Mouse (Mus musculus) lung, postnatal 25 days (tissue): ENCODE data around the gene Ctdspl2.
A peak's percentile ranks its signal among the peaks of the same experiment; 100 is the strongest.
"Not testable (repeated sequence)": the region's sequence is repeated elsewhere in the genome, so short reads cannot be mapped to it uniquely, and the experiment has no call there.

Experiments
- DNase-seq: peaks from one replicate; pipeline ENCODE4 v3.0.0; 2022; ENCODE audit warnings: low spot score

The Ctdspl2 gene

DNA sequence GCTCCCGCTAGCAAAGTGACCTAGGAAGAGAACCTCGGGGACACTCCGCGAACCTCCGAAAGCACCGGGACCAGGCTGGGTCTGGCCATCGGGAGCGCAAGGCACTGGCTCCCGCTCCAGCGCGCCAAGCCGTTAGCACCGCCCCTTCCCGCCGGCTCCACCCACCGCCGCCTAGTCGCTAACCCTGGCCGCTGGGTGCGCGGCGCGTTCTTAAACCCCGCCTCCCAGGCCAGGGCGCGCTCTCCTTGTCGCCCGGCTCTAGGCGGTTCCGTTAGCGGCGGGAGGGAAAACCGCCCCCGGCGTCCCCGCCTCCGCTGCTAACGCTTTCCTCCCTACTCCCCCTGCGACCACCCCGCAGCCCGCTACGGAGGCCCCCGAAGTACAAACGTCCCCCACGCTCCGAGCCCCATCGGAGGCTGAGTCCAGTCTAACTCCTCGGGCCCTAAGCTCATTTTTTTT lies at the start of gene Ctdspl2, which contains the start of gene Mageb3:
Gene Ctdspl2, plus strand, starts transcription at position 237 of the 459 bp plus-strand sequence.
Gene Mageb3, minus strand, starts transcription at position 328 of the 459 bp plus-strand sequence.
- peak; percentile 98 for DNase-seq

- DNase-seq = no peak
Measured at GRCm38 (mm10) chr2:121909975-121910374, 45.8 kb upstream of the Ctdspl2 start.

- peak; percentile 30 for DNase-seq
Measured at GRCm38 (mm10) chr2:121916047-121916970, 39.5 kb upstream of the Ctdspl2 start.

DNA sequence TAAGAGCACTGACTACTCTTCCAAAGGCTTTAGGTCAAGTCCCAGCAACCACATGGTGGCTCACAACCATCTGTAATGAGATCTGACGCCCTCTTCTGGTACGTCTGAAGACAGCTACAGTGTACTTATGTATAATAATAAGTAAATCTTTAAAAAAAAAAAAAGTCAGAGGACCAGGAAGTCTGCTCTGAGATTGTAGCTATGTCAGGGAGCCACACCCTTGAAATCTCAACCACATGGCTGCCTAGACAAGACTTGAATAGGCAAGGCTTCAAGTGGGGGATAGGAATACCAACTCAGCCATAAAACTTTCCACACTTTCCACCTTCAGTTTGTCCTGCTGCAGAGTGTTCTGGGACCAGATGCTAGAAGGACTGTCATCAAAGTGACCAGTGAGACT lies 18.2 kb upstream of the Ctdspl2 start:
- not testable (repeated sequence) for DNase-seq

DNA sequence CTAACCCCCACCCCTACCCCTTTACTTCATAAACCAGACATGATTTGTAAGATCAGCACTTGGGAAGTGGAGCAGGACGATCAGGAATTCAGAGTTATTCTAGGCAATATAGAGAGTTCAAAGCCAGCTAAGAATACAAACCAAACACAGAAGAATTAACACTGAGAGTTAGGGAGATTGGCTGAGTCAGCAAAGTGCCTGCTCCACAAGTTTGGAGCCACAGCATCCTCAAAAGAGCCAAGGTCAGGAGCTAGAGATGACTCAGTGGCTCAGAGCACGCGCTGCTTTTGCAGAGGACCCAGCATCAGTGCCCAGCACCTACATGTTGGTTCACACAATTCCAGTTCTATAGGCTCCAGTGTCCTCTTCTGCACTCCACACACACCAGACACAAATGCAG lies 12.4 kb upstream of the Ctdspl2 start:
- DNase-seq = no peak

DNA sequence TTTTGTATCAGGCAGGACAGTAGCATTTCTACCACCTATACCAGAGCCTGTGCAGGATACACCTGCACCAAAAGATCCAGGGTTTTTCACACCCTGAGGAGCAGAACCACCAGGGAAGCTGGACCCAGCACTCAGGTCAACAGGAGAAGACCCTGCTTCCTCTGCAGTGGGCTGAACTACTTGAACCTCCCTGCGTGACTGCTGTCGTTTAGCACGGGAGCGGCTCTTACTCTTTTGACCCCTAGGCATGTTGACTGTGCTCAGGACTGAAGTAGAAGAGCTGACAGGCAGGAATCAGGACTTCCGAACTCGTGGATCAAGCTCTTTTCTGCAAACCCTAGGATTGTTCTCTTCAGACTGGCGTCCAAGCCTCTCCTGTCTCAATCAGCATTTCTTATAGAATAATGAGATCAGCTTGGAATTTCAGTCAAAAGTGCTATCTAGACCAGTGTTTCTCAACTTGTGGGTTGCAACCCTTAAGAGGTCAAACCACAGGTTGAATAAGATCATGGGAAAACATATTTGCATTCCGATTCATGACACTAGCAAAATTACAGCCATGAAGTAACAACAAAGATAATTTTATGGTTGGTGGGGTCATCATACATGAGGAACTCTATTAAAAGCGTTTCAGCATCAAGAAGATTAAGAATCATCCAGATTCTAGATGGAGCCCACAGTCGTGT lies 687 bp upstream of the Ctdspl2 start:
- DNase-seq = no peak

DNA sequence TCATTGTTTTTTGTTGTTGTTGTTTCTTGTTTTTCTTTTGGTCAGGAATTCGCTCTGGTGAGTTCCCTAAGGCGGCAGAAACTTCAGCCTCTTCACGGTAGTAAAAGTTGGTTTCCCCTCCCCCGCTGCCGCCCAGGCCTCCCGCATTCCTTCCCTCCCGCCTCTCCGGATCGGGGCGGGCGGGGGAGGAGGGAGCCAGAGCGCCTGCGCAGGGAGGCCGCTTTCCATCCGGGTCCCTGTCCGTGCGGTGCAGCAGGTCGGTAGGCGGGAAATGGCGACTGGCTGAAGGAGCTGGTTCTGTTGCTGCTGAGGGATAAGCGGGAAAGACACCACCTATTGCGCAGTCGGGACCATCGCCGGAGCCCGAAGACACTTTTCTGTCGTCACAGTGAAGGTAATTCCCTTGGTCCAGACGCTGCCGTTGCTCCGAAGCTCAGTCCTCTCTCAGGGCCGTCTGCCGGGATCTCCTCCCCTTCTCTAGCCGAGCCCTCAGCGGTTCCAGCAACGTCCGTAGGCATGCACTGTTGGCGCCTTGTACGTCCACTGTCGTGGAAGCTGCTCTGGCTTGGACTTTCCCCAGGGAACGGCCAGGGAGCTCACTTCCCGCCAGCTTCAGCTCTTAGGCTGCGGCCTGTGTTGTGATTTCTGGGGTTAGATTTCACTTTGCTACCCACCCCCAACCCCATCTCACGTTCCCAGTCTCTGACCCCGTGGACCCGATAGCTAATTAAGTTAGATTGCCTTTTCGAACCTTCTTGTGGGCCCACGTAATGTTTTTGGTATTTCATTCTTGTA lies 620 bp downstream of the Ctdspl2 start:
- DNase-seq = peak; percentile 94

DNA sequence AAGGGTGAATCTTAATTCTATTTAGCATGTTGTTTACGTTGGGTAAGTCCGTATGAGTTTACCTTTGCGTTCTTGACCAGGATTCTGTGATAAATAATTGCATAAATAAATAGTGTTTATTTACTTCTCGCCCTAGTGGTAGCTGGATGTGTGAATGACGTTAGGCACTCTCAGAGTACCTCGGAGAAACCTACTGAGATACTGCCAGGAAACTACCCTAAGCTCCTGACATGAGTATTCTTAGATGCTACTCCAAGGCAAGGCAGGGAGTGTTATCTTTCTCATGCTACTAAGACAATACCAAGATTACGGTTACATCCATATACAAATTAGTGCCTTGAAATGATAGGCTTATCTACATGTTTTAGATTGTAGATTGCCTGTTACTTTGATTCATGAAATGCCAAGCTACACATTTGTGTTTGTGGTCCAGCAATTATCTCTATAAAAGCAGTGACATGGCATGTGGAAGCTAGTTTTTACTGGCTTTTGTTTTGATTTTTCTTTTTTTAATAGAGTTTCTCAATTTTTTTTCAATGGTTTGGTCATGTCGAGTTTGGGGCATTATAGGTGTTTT lies 1.5 kb downstream of the Ctdspl2 start:
- no peak for DNase-seq

DNA sequence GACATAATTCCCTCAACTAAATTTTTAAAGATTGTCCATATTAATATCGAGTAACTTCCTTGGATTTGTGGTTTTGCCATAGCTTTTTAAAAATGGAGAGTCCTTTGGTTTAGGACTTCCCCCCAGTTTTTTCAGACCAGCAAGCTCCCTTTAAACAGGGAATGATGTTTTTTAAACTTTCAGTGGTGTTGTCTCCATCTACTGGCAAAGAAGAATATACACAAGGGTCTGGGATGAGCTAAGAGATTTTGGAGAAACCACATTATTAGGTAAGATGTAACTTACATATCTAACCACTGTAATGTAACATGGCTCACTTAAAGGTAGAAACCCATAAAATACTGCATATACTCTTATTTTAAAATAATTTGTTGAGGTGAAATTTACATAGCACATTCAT lies 39.9 kb downstream of the Ctdspl2 start:
- no peak for DNase-seq

DNA sequence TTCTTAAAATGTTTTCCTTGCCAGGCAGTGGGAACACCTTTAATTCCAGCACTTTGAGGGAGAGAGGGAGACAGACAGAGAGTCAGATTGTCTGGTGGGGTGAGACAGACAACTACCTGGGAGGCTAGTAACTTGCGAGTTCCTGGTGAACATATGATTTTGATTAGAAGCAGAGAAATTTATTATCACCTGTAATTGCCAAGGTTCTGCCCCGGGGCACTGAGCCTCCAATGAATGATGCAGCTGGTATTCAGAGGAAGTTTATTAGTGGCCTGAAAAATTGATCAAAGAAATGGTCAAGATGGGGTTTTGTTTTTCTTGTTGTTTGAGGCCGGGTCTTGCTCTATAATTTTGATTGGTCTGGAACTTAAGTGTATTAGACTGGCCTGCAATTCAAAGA lies 53.0 kb downstream of the Ctdspl2 start:
- no peak for DNase-seq

DNA sequence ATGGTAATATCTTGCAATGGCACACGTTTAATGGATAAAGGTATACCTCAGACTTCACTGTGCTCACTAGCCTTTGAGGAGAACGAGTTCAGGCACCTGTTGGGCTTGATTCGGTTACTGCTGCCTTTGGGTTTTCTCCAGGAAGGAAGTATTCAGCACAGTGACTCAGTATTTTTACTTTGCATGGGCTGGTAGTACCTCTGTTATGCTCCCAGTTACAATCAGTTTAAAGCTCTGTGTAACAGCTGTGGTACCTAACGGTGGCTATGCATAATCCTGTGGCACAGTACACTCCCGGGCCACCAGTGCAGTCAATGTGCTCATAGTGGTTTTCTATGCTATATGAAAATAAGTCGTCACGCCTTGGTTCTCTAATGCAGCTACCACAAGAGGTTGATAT lies 55.6 kb downstream of the Ctdspl2 start:
- no peak for DNase-seq

- DNase-seq = no peak
Measured at GRCm38 (mm10) chr2:122018705-122019104, 62.9 kb downstream of the Ctdspl2 start.

- no peak for DNase-seq
Measured at GRCm38 (mm10) chr2:122022284-122022683, 66.5 kb downstream of the Ctdspl2 start.

DNA sequence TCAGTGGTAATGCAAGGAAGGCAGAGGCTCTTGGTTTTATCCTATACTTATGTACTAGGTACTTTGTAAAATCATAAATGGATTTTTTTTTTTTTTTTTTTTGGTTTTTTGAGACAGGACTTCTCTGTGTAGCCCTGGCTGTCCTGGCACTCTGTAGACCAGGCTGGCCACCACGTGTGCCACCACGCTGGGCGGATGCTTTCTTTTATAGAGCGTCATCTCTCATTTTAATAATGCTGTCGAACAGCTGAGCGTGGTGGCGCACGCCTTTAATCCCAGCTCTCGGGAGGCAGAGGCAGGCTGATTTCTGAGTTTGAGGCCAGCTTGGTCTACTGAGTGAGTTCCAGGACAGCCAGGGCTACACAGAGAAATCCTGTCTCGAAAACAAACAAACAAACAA lies 71.3 kb downstream of the Ctdspl2 start:
- DNase-seq = not testable (repeated sequence)

DNA sequence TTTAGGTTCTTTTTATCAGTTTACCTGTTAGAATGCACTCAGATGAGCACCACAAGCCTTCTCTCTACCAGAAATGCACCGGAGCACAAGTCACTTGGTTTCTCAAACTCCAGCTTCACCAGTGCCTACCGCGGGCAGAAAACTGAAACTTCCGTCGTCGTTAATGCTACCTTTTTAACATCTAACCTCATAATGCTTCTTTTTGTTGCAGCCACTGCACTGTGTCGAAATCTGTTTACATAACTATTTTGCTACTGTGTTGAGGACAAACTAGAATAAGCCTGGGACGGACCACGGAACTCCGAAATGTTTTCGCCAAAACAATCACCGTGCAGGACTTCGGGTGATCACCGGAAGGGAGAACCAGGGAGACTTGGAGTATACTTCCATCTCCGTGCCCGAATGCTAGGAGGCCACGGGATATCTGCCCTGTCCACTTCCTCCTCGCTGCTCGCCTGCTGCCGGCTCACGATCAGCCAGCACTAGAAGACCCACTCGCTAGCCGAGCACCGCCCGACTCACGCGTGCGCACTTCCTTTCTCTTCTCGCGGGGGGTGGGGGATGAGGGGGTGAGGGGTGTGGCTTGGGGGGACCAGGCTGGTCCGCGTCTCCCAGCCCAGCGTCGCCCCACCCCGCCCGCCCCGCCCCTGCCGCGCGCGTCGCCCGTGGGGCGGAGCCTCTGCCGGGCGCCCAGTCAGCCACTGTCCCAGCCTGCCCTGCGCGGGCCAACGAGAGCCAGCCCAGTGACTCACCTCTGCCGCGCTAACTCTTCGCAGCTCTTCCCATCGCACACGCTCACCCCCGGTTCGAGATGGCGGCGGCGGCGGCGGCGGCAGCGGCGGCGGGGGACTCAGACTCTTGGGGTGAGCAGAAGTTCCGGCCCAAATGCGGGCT lies 72.3 kb downstream of the Ctdspl2 start, which contains the start of gene Eif3j1:
Gene Eif3j1, plus strand, starts transcription at position 685 of the 894 bp plus-strand sequence.
- DNase-seq = peak; percentile 90

GRCm38 (mm10) chr2:122028756-122029700 lies 73.2 kb downstream of the Ctdspl2 start:
- DNase-seq = peak; percentile 12

DNA sequence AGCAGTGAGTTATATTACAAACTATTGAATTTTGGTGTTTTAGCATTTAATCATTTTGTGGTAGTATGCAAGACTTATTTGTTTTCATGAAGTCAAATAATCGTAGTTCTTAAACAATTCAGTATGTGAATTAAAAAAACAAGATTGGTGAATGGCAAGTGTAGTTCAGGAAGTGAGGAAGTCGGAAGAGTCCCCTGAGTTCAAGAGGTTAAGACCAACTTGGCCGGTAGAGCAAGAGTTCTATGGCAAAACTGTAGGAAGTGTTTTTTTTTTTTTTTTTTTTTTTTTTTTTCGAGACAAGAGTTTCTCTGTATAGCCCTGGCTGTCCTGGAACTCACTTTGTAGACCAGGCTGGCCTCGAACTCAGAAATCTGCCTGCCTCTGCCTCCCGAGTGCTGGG lies 76.2 kb downstream of the Ctdspl2 start:
- DNase-seq = no peak

DNA sequence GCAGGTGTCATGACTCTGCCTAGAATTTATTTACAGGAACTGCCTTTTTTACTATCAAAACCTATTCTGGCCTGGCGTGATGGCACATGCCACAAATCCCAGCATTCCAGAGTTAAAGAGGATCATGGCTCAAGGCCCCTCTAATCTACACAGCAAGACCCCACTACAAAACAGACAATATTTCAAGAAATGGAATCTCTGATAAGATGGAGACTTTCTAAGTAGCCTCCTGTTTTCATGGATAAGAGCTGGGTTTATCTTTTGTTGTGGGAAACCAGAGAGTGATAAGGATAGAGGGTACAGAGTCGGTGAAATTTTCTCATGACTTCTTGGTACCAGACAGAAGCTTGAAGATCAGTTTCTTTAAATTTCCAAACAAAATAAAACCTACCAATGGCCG lies 80.3 kb downstream of the Ctdspl2 start:
- no peak for DNase-seq

DNA sequence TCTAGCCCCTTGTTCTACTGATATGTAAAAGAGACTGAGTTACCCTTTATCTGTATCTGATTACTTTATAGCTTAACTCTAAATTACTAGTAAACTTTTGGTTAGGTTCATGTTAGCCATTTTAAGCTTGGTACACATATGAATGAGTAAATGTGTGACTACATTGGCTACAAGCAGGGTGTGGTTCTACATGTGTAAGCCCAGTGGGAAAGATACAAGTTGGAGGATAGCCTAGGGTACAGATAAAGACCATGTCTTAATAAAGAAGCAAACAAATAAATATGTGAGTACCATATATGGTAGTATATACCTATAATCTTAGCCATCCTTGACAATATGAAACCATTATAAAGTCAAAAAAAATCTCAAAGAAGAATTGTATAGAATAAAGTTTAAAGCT lies 88.1 kb downstream of the Ctdspl2 start:
- no peak for DNase-seq
